Mouse (Mus musculus) limb, embryonic 11.5 days (tissue): ENCODE results near the gene Uox. TPM values are rescaled to one million over a fixed set of nuclear protein-coding genes. Genes with fewer than 3 reads are reported as not detected.

Experiments used
- ATAC-seq: fragments of 200-750 bp; cut with Nextera tagmentation; 2 replicates; pipeline ENCODE4 v1.8.0; 2017; ENCODE audit warnings: low read depth; ENCODE audit not compliant: insufficient number of reproducible peaks, low FRiP score, low TSS enrichment
- DNase-seq: peaks from one replicate; pipeline ENCODE4 v3.0.0-alpha.2; 2015; ENCODE audit warnings: low spot score
- H3K27ac ChIP-seq: fragments of 300-500 bp; sonication (generic); replicated peaks from 2 replicates; pipeline ENCODE4 v1.5.1; 2014; ENCODE audit warnings: low read depth, mild to moderate bottlenecking, low read length
- H3K27me3 ChIP-seq: fragments of 300-500 bp; sonication (generic); 2 replicates; pipeline ENCODE4 v1.6.1; 2014; ENCODE audit warnings: mild to moderate bottlenecking, low read length, mixed read lengths; ENCODE audit not compliant: control insufficient read depth, insufficient read depth
- H3K36me3 ChIP-seq: fragments of 300-500 bp; sonication (generic); 2 replicates; pipeline ENCODE4 v1.6.1; 2014; ENCODE audit warnings: mild to moderate bottlenecking, low read length, moderate library complexity, mixed read lengths; ENCODE audit not compliant: control insufficient read depth, insufficient read depth
- H3K4me1 ChIP-seq: fragments of 300-500 bp; sonication (generic); 2 replicates; pipeline ENCODE4 v1.6.1; 2014; ENCODE audit warnings: low read length, mixed read lengths; ENCODE audit not compliant: control insufficient read depth, insufficient read depth
- H3K4me2 ChIP-seq: fragments of 300-500 bp; sonication (generic); 2 replicates; pipeline ENCODE4 v1.6.1; 2014; ENCODE audit warnings: low read depth, mild to moderate bottlenecking, moderate library complexity; ENCODE audit not compliant: severe bottlenecking
- H3K4me3 ChIP-seq: fragments of 300-500 bp; sonication (generic); 2 replicates; pipeline ENCODE4 v1.5.1; 2014; ENCODE audit warnings: low read depth, low read length
- H3K9ac ChIP-seq: fragments of 300-500 bp; sonication (generic); 2 replicates; pipeline ENCODE4 v1.6.1; 2014; ENCODE audit warnings: mild to moderate bottlenecking, low read length
- H3K9me3 ChIP-seq: fragments of 300-500 bp; sonication (generic); 2 replicates; pipeline ENCODE4 v1.6.1; 2016; ENCODE audit warnings: low read length; ENCODE audit not compliant: control insufficient read depth
- WGBS: fragments of 180-500 bp; shearing (Covaris S2); extraction: QIAGEN DNeasy Blood & Tissue Kit; methylation state at CpG from one replicate; pipeline ENCODE4 v1.1.7; 2014; 5-methylcytosine and 5-hydroxymethylcytosine counted together
- polyA plus RNA-seq: library from polyadenylated mRNA; unstranded; fragments of >200 nt; fragmentation: Nextera tagmentation; extraction: Ambion mirVana; gene quantifications from 2 replicates; pipeline ENCODE4 v1.2.1, GENCODE M21; 2014

Uox gene
- polyA plus RNA-seq, 1 experiment from 2014 or later, result not detected

- no peaks in the 10 kb centered on the region for H3K9me3 ChIP-seq
- ATAC-seq (no peak), DNase-seq (no peak)
- H3K27ac ChIP-seq, result no peak overlapping the region
- no peaks in the 10 kb centered on the region for H3K27me3 ChIP-seq
- H3K4me3 ChIP-seq, result no peak overlapping the region
- no peaks in the 10 kb centered on the region for H3K4me1 ChIP-seq
- H3K36me3 ChIP-seq, result no peaks in the 10 kb centered on the region
- H3K9ac ChIP-seq, result no peak overlapping the region
- H3K4me2 ChIP-seq, result no peak overlapping the region
- 77% methylated on average over 2 of the region's 2 CpGs for whole genome bisulfite sequencing
Observed at GRCm38 (mm10) chr3:146671121-146671520, 100.9 kb downstream of the Uox start.

- no peak overlapping the region for H3K4me2 ChIP-seq
- no peaks in the 10 kb centered on the region for H3K36me3 ChIP-seq
- H3K9ac ChIP-seq, result no peak overlapping the region
- no peak for ATAC-seq
- no peaks in the 10 kb centered on the region for H3K9me3 ChIP-seq
- no peak overlapping the region for H3K4me3 ChIP-seq
- no peak for DNase-seq
- no peaks in the 10 kb centered on the region for H3K27me3 ChIP-seq
- H3K27ac ChIP-seq, result no peak overlapping the region
- no peaks in the 10 kb centered on the region for H3K4me1 ChIP-seq
- 77% methylated on average over 1 of the region's 1 CpGs for WGBS
Observed at GRCm38 (mm10) chr3:146675101-146675500, 104.9 kb downstream of the Uox start.

GRCm38 (mm10) chr3:146676193-146676592 is 106.0 kb downstream of the Uox start:
- no peaks in the 10 kb centered on the region for H3K27me3 ChIP-seq
- H3K27ac ChIP-seq, result no peak overlapping the region
- DNase-seq (no peak), ATAC-seq (no peak)
- no peaks in the 10 kb centered on the region for H3K4me1 ChIP-seq
- no peak overlapping the region for H3K4me2 ChIP-seq
- H3K36me3 ChIP-seq, result no peaks in the 10 kb centered on the region
- WGBS, result 90% methylated on average over 4 of the region's 4 CpGs
- no peak overlapping the region for H3K4me3 ChIP-seq
- no peaks in the 10 kb centered on the region for H3K9me3 ChIP-seq
- no peak overlapping the region for H3K9ac ChIP-seq

- 93% methylated on average over 16 of the region's 16 CpGs for WGBS
Observed at GRCm38 (mm10) chr3:146679646-146680045, 109.4 kb downstream of the Uox start.

GRCm38 (mm10) chr3:146680625-146681024 is 110.4 kb downstream of the Uox start:
- H3K36me3 ChIP-seq, result no peaks in the 10 kb centered on the region
- ATAC-seq (no peak), DNase-seq (no peak)
- no peaks in the 10 kb centered on the region for H3K27me3 ChIP-seq
- H3K4me3 ChIP-seq, result no peak overlapping the region
- H3K4me1 ChIP-seq, result no peaks in the 10 kb centered on the region
- no peak overlapping the region for H3K4me2 ChIP-seq
- H3K9ac ChIP-seq, result no peak overlapping the region
- no peak overlapping the region for H3K27ac ChIP-seq
- WGBS, result 90% methylated on average over 13 of the region's 13 CpGs
- no peaks in the 10 kb centered on the region for H3K9me3 ChIP-seq

More at GRCm38 (mm10) chr3:146679646-146680045, 109.4 kb downstream of the Uox start:
- H3K4me2 ChIP-seq, result no peak overlapping the region
- no peak for DNase-seq
- no peaks in the 10 kb centered on the region for H3K27me3 ChIP-seq
- no peak overlapping the region for H3K27ac ChIP-seq
- no peaks in the 10 kb centered on the region for H3K4me1 ChIP-seq
- H3K9me3 ChIP-seq, result no peaks in the 10 kb centered on the region
- no peak overlapping the region for H3K9ac ChIP-seq
- H3K36me3 ChIP-seq, result no peaks in the 10 kb centered on the region
- no peak overlapping the region for H3K4me3 ChIP-seq
- ATAC-seq, result no peak

GRCm38 (mm10) chr3:146681696-146682095 is 111.5 kb downstream of the Uox start:
- DNase-seq (no peak), ATAC-seq (no peak)
- Histone ChIP-seq H3K4me1 (no peaks in the 10 kb centered on the region), H3K27ac (no peak overlapping the region), H3K4me2 (no peak overlapping the region), H3K9ac (no peak overlapping the region), H3K9me3 (no peaks in the 10 kb centered on the region), H3K27me3 (no peaks in the 10 kb centered on the region), H3K4me3 (no peak overlapping the region), H3K36me3 (no peaks in the 10 kb centered on the region)
- 83% methylated on average over 8 of the region's 8 CpGs for WGBS

Other genes with a start within 250 kb of the Uox start
- gene Ssx2ip, start 165.8 kb upstream of the Uox start, polyA plus RNA-seq, result 21.4 and 23.1 TPM in 2 replicates
- gene Ctbs, start 120.6 kb upstream of the Uox start, polyA plus RNA-seq, result 5.7 and 7.1 TPM in 2 replicates
- 6.4 and 9.6 TPM in 2 replicates for gene Spata1, start 70.7 kb upstream of the Uox start, polyA plus RNA-seq
- 1,225 and 1,227 TPM in 2 replicates for gene Gng5, start 70.6 kb upstream of the Uox start, polyA plus RNA-seq
- gene Rpf1, start 49.0 kb upstream of the Uox start, polyA plus RNA-seq, result 72.5 and 74.7 TPM in 2 replicates
- gene Dnase2b, start 45.2 kb downstream of the Uox start, polyA plus RNA-seq, result not detected in 2 replicates
- gene 4930503B20Rik, start 80.9 kb downstream of the Uox start, polyA plus RNA-seq, result not detected in 2 replicates
- gene Samd13, start 115.2 kb downstream of the Uox start, polyA plus RNA-seq, result 0.57 and 1.3 TPM in 2 replicates
- 73.1 and 76.3 TPM in 2 replicates for gene Prkacb, start 242.6 kb downstream of the Uox start, polyA plus RNA-seq